Mouse (Mus musculus): ENCODE measurements around the gene P4hb. TPM values are rescaled to one million over a fixed set of nuclear protein-coding genes. Genes with fewer than 3 reads are reported as not detected.

The P4hb gene
- polyA plus RNA-seq, 1 experiment from 2014 or later = 425 TPM

DNA sequence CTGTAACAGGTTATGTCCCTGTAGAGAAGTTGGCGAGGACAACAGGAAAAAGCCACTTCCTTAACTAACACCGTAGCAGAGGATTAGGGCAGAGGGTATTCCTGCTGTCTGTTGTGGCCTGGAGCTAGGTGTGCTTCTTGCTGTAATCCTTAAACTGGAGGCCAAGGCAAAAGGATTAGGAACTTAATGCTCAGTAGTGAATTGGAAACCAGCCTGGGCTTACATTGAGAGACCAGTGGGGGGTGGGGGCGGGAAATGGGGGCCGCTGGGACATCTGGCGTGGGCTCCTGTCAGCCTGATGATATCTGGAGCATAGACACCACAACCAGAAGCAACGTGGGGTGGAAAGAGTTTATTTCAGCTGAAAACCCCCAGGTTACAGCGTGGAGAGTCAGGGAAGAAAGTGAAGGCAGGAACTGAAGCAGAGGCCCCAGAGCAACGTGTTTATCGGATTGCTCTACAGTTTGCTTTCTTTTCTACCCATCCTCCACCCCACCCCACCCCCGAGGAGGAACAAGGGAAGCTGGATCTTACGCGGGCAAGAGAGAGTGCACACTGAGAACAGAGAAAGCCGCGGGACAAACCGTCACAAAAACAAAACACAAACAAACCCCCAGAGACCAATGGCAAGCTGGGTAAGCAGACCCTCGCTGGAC is 62.5 kb downstream of the P4hb start:
- H3K27me3 ChIP-seq (replicated peaks) = no peaks in the 10 kb centered on the region
- H3K9me3 ChIP-seq = no peaks in the 10 kb centered on the region
- H3K4me1 ChIP-seq = peaks cover 9% of the 10 kb centered on the region
- 0 out of 2 replicates have a peak overlapping the region, but pooled peaks have one; percentile 9 for H3K4me3 ChIP-seq
- H3K4me2 ChIP-seq (replicated peaks) = peak overlapping the region; percentile 49
- ATAC-seq (ENCODE audit: low FRiP score, low read depth) = no peak
- no peaks in the 10 kb centered on the region for H3K36me3 ChIP-seq
- WGBS = 14% methylated on average over 16 of the region's 16 CpGs
- no peak overlapping the region for H3K27ac ChIP-seq
- H3K9ac ChIP-seq = 0 out of 2 replicates have a peak overlapping the region, but pooled peaks have one; percentile 8

Other genes with a start within 250 kb of the P4hb start
- gene Actg1, start 224.7 kb downstream of the P4hb start, polyA plus RNA-seq (2016; fragmentation: Nextera tagmentation; extraction: Ambion mirVana) = 3,655 and 3,681 TPM in 2 replicates
- 1.1 and 1.6 TPM in 2 replicates for gene Fscn2, start 211.7 kb downstream of the P4hb start, polyA plus RNA-seq (2016; fragmentation: Nextera tagmentation; extraction: Ambion mirVana)
- 51.0 and 53.4 TPM in 2 replicates for gene Faap100, start 194.5 kb downstream of the P4hb start, polyA plus RNA-seq (2016; fragmentation: Nextera tagmentation; extraction: Ambion mirVana)
- 47.2 and 54.6 TPM in 2 replicates for gene Nploc4, start 135.5 kb downstream of the P4hb start, polyA plus RNA-seq (2016; fragmentation: Nextera tagmentation; extraction: Ambion mirVana)
- gene Tspan10, start 130.6 kb downstream of the P4hb start, polyA plus RNA-seq (2016; fragmentation: Nextera tagmentation; extraction: Ambion mirVana) = 0.15 TPM in 1 of 2 replicates, not detected in the other
- gene Pde6g, start 119.8 kb downstream of the P4hb start, polyA plus RNA-seq (2016; fragmentation: Nextera tagmentation; extraction: Ambion mirVana) = 0.27 and 0.32 TPM in 2 replicates
- 12.5 and 13.8 TPM in 2 replicates for gene Oxld1, start 115.2 kb downstream of the P4hb start, polyA plus RNA-seq (2016; fragmentation: Nextera tagmentation; extraction: Ambion mirVana)
- 30.9 and 34.7 TPM in 2 replicates for gene Ccdc137, start 115.1 kb downstream of the P4hb start, polyA plus RNA-seq (2016; fragmentation: Nextera tagmentation; extraction: Ambion mirVana)
- gene Arl16, start 105.6 kb downstream of the P4hb start, polyA plus RNA-seq (2016; fragmentation: Nextera tagmentation; extraction: Ambion mirVana) = 63.6 and 64.5 TPM in 2 replicates
- 116 and 117 TPM in 2 replicates for gene Mrpl12, start 88.6 kb downstream of the P4hb start, polyA plus RNA-seq (2016; fragmentation: Nextera tagmentation; extraction: Ambion mirVana)
- gene Slc25a10, start 81.4 kb downstream of the P4hb start, polyA plus RNA-seq (2016; fragmentation: Nextera tagmentation; extraction: Ambion mirVana) = 37.9 TPM in 2 replicates
- 0.13 and 0.22 TPM in 2 replicates for gene Gcgr, start 42.6 kb downstream of the P4hb start, polyA plus RNA-seq (2016; fragmentation: Nextera tagmentation; extraction: Ambion mirVana)
- gene Mcrip1, start 23.5 kb downstream of the P4hb start, polyA plus RNA-seq (2016; fragmentation: Nextera tagmentation; extraction: Ambion mirVana) = 234 and 239 TPM in 2 replicates
- not detected in 2 replicates for gene Ppp1r27, start 22.1 kb downstream of the P4hb start, polyA plus RNA-seq (2016; fragmentation: Nextera tagmentation; extraction: Ambion mirVana)
- 582 and 606 TPM in 2 replicates for gene Arhgdia, start 8.4 kb upstream of the P4hb start, polyA plus RNA-seq (2016; fragmentation: Nextera tagmentation; extraction: Ambion mirVana)
- 509 and 592 TPM in 2 replicates for gene Alyref, start 25.1 kb upstream of the P4hb start, polyA plus RNA-seq (2016; fragmentation: Nextera tagmentation; extraction: Ambion mirVana)
- 162 and 172 TPM in 2 replicates for gene Anapc11, start 25.2 kb upstream of the P4hb start, polyA plus RNA-seq (2016; fragmentation: Nextera tagmentation; extraction: Ambion mirVana)
- 0.80 and 0.83 TPM in 2 replicates for gene Npb, start 35.2 kb upstream of the P4hb start, polyA plus RNA-seq (2016; fragmentation: Nextera tagmentation; extraction: Ambion mirVana)
- 151 and 155 TPM in 2 replicates for gene Pcyt2, start 44.7 kb upstream of the P4hb start, polyA plus RNA-seq (2016; fragmentation: Nextera tagmentation; extraction: Ambion mirVana)
- 46.8 and 56.5 TPM in 2 replicates for gene Sirt7, start 52.0 kb upstream of the P4hb start, polyA plus RNA-seq (2016; fragmentation: Nextera tagmentation; extraction: Ambion mirVana)
- 39.7 and 40.4 TPM in 2 replicates for gene Mafg, start 60.3 kb upstream of the P4hb start, polyA plus RNA-seq (2016; fragmentation: Nextera tagmentation; extraction: Ambion mirVana)
- 27.2 and 27.8 TPM in 2 replicates for gene Pycr1, start 70.5 kb upstream of the P4hb start, polyA plus RNA-seq (2016; fragmentation: Nextera tagmentation; extraction: Ambion mirVana)
- 0.81 and 1.1 TPM in 2 replicates for gene Myadml2, start 74.9 kb upstream of the P4hb start, polyA plus RNA-seq (2016; fragmentation: Nextera tagmentation; extraction: Ambion mirVana)
- gene Notum, start 87.9 kb upstream of the P4hb start, polyA plus RNA-seq (2016; fragmentation: Nextera tagmentation; extraction: Ambion mirVana) = 3.1 and 3.4 TPM in 2 replicates
- 139 and 155 TPM in 2 replicates for gene Aspscr1, start 99.7 kb upstream of the P4hb start, polyA plus RNA-seq (2016; fragmentation: Nextera tagmentation; extraction: Ambion mirVana)
- 108 and 114 TPM in 2 replicates for gene Cenpx, start 140.5 kb upstream of the P4hb start, polyA plus RNA-seq (2016; fragmentation: Nextera tagmentation; extraction: Ambion mirVana)
- gene Lrrc45, start 140.7 kb upstream of the P4hb start, polyA plus RNA-seq (2016; fragmentation: Nextera tagmentation; extraction: Ambion mirVana) = 70.9 and 72.6 TPM in 2 replicates
- 118 and 119 TPM in 2 replicates for gene Rac3, start 148.2 kb upstream of the P4hb start, polyA plus RNA-seq (2016; fragmentation: Nextera tagmentation; extraction: Ambion mirVana)
- gene Dcxr, start 154.0 kb upstream of the P4hb start, polyA plus RNA-seq (2016; fragmentation: Nextera tagmentation; extraction: Ambion mirVana) = 12.3 and 16.7 TPM in 2 replicates
- gene Cbr2, start 158.9 kb upstream of the P4hb start, polyA plus RNA-seq (2016; fragmentation: Nextera tagmentation; extraction: Ambion mirVana) = 0.95 and 1.6 TPM in 2 replicates
- gene Hmga1b, start 189.5 kb upstream of the P4hb start, polyA plus RNA-seq (2016; fragmentation: Nextera tagmentation; extraction: Ambion mirVana) = 3.6 TPM in 2 replicates
- 77.2 and 81.3 TPM in 2 replicates for gene Rfng, start 211.0 kb upstream of the P4hb start, polyA plus RNA-seq (2016; fragmentation: Nextera tagmentation; extraction: Ambion mirVana)
- gene Gps1, start 211.0 kb upstream of the P4hb start, polyA plus RNA-seq (2016; fragmentation: Nextera tagmentation; extraction: Ambion mirVana) = 250 and 258 TPM in 2 replicates
- gene Dus1l, start 223.2 kb upstream of the P4hb start, polyA plus RNA-seq (2016; fragmentation: Nextera tagmentation; extraction: Ambion mirVana) = 63.5 and 65.5 TPM in 2 replicates